In the genomic region with DNA sequence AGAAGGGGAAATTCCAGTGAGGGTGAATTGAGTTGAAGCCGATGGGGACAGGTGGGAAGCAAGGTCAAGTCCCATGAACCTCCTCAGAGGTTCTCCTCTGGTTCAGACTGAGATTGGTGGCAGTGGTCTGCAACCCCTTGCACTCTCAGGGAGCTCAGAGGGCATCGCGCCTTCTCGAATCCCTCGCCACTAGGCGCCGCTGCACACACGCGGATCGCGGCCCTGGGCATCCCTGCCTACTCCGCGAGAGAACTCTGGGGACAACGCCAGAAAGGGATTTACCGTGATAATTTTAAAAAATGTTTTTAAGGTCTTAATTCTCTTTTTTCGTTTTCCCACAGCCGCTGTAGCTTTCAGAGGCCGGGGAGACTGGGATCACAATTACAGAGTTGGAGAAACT, we compare ENCODE assay signal across 7 mouse cellular contexts. TPM values are rescaled to one million over a fixed set of nuclear protein-coding genes. Genes with fewer than 3 reads are reported as not detected.
DNase-seq lines count a peak whose midpoint lies in the region; ATAC-seq and TF ChIP-seq lines count a peak whose summit lies in the region.

No protein-coding gene starts in this region.

- WGBS in embryonic facial prominence, embryonic 15.5 days = under 1% methylated on average over 18 of the region's 18 CpGs

- H3K4me1 ChIP-seq in ES-E14 (ENCODE audit: control insufficient read depth in 2 of 2, insufficient read depth in 2 of 2, low read length in 2 of 2, poor library complexity in 1 of 2) = 0 out of 4 replicates have a peak, but pooled peaks cover 0 to 2% of the 10 kb centered on the region in 2 experiments
- H3K4me1 ChIP-seq in embryonic facial prominence, embryonic 15.5 days = peaks cover 44% of the 10 kb centered on the region

- ATAC-seq in embryonic facial prominence, embryonic 15.5 days (ENCODE audit: insufficient number of reproducible peaks, low FRiP score, low TSS enrichment, low read depth) = peak; percentile 60; the same call in 1 of the 2 replicates
- ATAC-seq in hematopoietic stem cell, adult 5-6 weeks (replicated peaks in 1 of 2; ENCODE audit: insufficient read depth in 1 of 2, low FRiP score in 2 of 2, low TSS enrichment in 1 of 2, low read depth in 1 of 2, poor library complexity in 2 of 2, severe bottlenecking in 2 of 2) = peak; percentile 67 to 81

- H3K27me3 ChIP-seq in embryonic facial prominence, embryonic 15.5 days = peaks cover 89% of the 10 kb centered on the region

- in situ Hi-C loops in ES-E14 (cut with MboI; ENCODE audit: low sequenced_read_pairs in 2 of 2, unreplicated experiment in 2 of 2) = loop anchor here in 1 of 2 experiments (5.0 kb wide), 1 partner anchor 703 kb away; no protein-coding TSS in a partner anchor

- no peak overlapping the region for H3K4me2 ChIP-seq in embryonic facial prominence, embryonic 15.5 days (replicated peaks)

- no peaks in the 10 kb centered on the region for H3K9me3 ChIP-seq in ES-E14 (ENCODE audit: control insufficient read depth, insufficient read depth, low read depth, low read length)
- no peaks in the 10 kb centered on the region for H3K9me3 ChIP-seq in embryonic facial prominence, embryonic 15.5 days (replicated peaks)

- no peak overlapping the region for H3K27ac ChIP-seq in ES-E14 (ENCODE audit: insufficient read depth, low read depth, low read length, poor library complexity, severe bottlenecking)
- H3K27ac ChIP-seq in embryonic facial prominence, embryonic 15.5 days (replicated peaks) = 0 out of 2 replicates have a peak overlapping the region, but pooled peaks have one; percentile 2

- H3K9ac ChIP-seq in ES-E14 (ENCODE audit: insufficient read depth, low read depth, low read length, poor library complexity, severe bottlenecking) = no peak overlapping the region
- H3K9ac ChIP-seq in embryonic facial prominence, embryonic 15.5 days = no peak overlapping the region

- no peaks in the 10 kb centered on the region for H3K36me3 ChIP-seq in ES-E14 (ENCODE audit: control insufficient read depth, insufficient read depth, low read length, poor library complexity, severe bottlenecking)
- no peaks in the 10 kb centered on the region for H3K36me3 ChIP-seq in embryonic facial prominence, embryonic 15.5 days

- no peak for DNase-seq in ES-E14 (ENCODE audit: low read depth, low spot score)
- DNase-seq in adrenal gland, postnatal 25 days = peak; percentile 83
- DNase-seq in layer of hippocampus, postnatal 25 days (ENCODE audit: extremely low spot score in 1 of 2, low spot score in 1 of 2) = peak; percentile 83 to 91
- DNase-seq in mesoderm, embryonic 11.5 days (ENCODE audit: low read depth, low spot score) = peak; percentile 81
- DNase-seq in spleen, postnatal 14 days (ENCODE audit: low spot score in 2 of 2) = peak; percentile 17 to 54

- no peak overlapping the region for H3K4me3 ChIP-seq in ES-E14 (ENCODE audit: insufficient read depth in 1 of 2, low read depth in 1 of 2, low read length in 2 of 2, poor library complexity in 1 of 2, severe bottlenecking in 1 of 2)
- no peak overlapping the region for H3K4me3 ChIP-seq in embryonic facial prominence, embryonic 15.5 days (replicated peaks)

TF ChIP-seq in ES-E14, 5 proteins besides CTCF, POLR2A, EP300 and RAD21:
- TF ChIP-seq ZC3H11A (IDR thresholded peaks at IDR 0.05; ENCODE audit: borderline replicate concordance, low read depth, low read length) (peak; percentile 38; the same call in 1 of the 2 replicates), CHD2 (IDR thresholded peaks at IDR 0.05; ENCODE audit: low read depth, low read length) (no peak)

RNA-seq across cellular contexts. Expression of a gene that starts 4.0 kb away (rescaled TPM):
- 0.36 TPM in 1 of 2 replicates, not detected in the other for total RNA-seq in ES-E14 (2012; rRNA removed)
- not detected in 2 replicates for total RNA-seq in adrenal gland, postnatal 25 days (2021)
- 15.6 and 18.2 TPM in 2 replicates for polyA plus RNA-seq in embryonic facial prominence, embryonic 15.5 days (2015; fragmentation: Nextera tagmentation; extraction: Ambion mirVana)
- not detected in 2 replicates for total RNA-seq in hematopoietic stem cell, adult 5-6 weeks (2017)
- 10 to 100 TPM; 24.1 to 26.7 TPM for total RNA-seq in layer of hippocampus, postnatal 25 days (2021)

Comparison
In these comparisons a context has a peak if more than half of its experiments do, and no peak if none do; other contexts are left out.
1. RNA of a gene that starts 4.0 kb away (total RNA-seq): 24.1 to 26.7 TPM in layer of hippocampus, postnatal 25 days; 0.36 TPM in ES-E14, not detected in adrenal gland, postnatal 25 days and not detected in hematopoietic stem cell, adult 5-6 weeks; every median in the first group is over 10 times any median in the second.